Mouse (Mus musculus): Measurements from ENCODE around the gene Gabpb1. TPM values are rescaled to one million over a fixed set of nuclear protein-coding genes. Genes with fewer than 3 reads are reported as not detected.

Gene Gabpb1
- total and polyA plus RNA-seq, 3 experiments = 23.9 to 50.2 (median 50.1) TPM

DNA sequence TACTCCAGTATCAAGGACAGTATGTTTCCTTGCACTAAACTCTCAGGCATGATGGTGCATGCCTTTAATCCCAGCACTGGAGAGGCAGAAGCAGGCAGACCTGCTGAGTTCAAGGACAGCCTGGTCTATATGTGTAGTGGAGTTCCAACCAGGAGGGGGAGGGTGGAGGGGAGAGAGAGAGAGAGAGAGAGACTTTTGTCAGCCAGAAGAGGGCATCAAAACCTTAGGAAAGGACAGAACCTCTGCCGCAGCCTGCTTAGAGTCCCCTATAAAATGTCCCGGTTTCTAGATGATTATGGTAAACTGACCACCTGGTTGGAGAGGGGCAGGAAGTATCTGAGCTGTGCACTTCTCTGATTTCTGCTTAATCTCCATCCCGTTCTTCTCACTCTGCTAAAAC is 77.1 kb downstream of the Gabpb1 start (continued):
- TF ChIP-seq ZMIZ1 (IDR thresholded peaks at IDR 0.05; ENCODE audit: low read depth, low read length) (no peak), E2F4 (IDR thresholded peaks at IDR 0.05; ENCODE audit: insufficient replicate concordance, low read depth, low read length) (no peak), BHLHE40 (IDR thresholded peaks at IDR 0.05; ENCODE audit: low read depth, low read length) (no peak), SMC3 (IDR thresholded peaks at IDR 0.05; ENCODE audit: low read depth, low read length) (peak; percentile 72), HCFC1 (IDR thresholded peaks at IDR 0.05; ENCODE audit: low read depth, low read length) (no peak; the same call in 1 of the 2 replicates)

DNA sequence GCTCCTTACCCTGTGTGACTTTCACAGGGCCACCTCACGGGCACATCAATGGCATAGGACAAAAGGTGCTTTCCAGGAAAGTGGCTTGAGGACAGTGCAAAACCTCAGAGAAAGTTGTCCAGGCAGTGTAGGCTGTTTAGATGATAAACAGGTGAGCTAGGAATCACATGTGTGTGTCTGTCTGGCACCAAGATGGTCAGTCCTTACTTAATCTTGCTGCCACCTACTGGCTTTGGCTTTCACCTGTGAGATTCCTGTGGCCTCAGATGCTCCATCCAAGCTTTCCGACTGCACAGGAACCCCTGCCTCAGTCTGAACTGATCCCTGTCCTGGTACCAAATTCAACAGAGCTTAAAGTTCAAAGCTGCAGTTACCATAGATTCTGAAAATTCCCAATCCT is 77.8 kb downstream of the Gabpb1 start:
- TF ChIP-seq GABPA (IDR thresholded peaks at IDR 0.05; ENCODE audit: insufficient replicate concordance, low read depth, low read length) (no peak), ELF1 (IDR thresholded peaks at IDR 0.05; ENCODE audit: low read depth, low read length) (no peak), TBP (conservative IDR thresholded peaks at IDR 0.05; ENCODE audit: low read depth, low read length) (no peak), IRF4 (IDR thresholded peaks at IDR 0.05; ENCODE audit: low read depth, low read length) (0 out of 2 replicates have a peak, but pooled peaks have one; percentile 12), MXI1 (IDR thresholded peaks at IDR 0.05; ENCODE audit: low read depth, low read length) (peak; percentile 43), USF1 (IDR thresholded peaks at IDR 0.05; ENCODE audit: low read depth, low read length) (no peak), SMC3 (IDR thresholded peaks at IDR 0.05; ENCODE audit: low read depth, low read length) (no peak; the same call in 1 of the 2 replicates), POLR2A (IDR thresholded peaks at IDR 0.05; ENCODE audit: low read depth, low read length) (no peak), ETS1 (conservative IDR thresholded peaks at IDR 0.05; ENCODE audit: low read depth, low read length) (no peak), POLR2AphosphoS2 (IDR thresholded peaks at IDR 0.05; ENCODE audit: low read depth, low read length) (no peak), PAX5 (IDR thresholded peaks at IDR 0.05; ENCODE audit: low read length) (no peak), RAD21 (IDR thresholded peaks at IDR 0.05; ENCODE audit: low read depth, low read length) (peak; percentile 18), MAFK (IDR thresholded peaks at IDR 0.05; ENCODE audit: insufficient replicate concordance, low read length) (no peak), SIN3A (IDR thresholded peaks at IDR 0.05; ENCODE audit: low read length) (no peak), CTCF (conservative IDR thresholded peaks at IDR 0.05 in 1 of 2, IDR thresholded peaks at IDR 0.05 in 1 of 2; ENCODE audit: low read depth in 2 of 2, low read length in 2 of 2) (peak in 1 of 2 experiments; percentile 66; a peak in 2 of 4 replicates), TCF12 (IDR thresholded peaks at IDR 0.05; ENCODE audit: low read depth, low read length) (no peak; the same call in 1 of the 2 replicates), BHLHE40 (IDR thresholded peaks at IDR 0.05; ENCODE audit: low read depth, low read length) (no peak), KAT2A (IDR thresholded peaks at IDR 0.05; ENCODE audit: insufficient replicate concordance, low read length) (no peak), RCOR1 (conservative IDR thresholded peaks at IDR 0.05; ENCODE audit: low read depth, low read length) (no peak), MYC (IDR thresholded peaks at IDR 0.05; ENCODE audit: low read depth, low read length) (no peak), UBTF (IDR thresholded peaks at IDR 0.05; ENCODE audit: low read depth, low read length) (no peak), MEF2A (IDR thresholded peaks at IDR 0.05; ENCODE audit: borderline replicate concordance, low read depth, low read length) (no peak), NELFE (IDR thresholded peaks at IDR 0.05; ENCODE audit: low read depth, low read length) (no peak), HCFC1 (IDR thresholded peaks at IDR 0.05; ENCODE audit: low read depth, low read length) (no peak)

More for the DNA sequence above, 77.8 kb downstream of the Gabpb1 start:
- peak overlapping the region; percentile 52 for H3K4me2 ChIP-seq (ENCODE audit: insufficient read depth, low read depth, poor library complexity, severe bottlenecking)
- H3K27ac ChIP-seq (ENCODE audit: insufficient read depth, low read depth) = no peak overlapping the region
- peak overlapping the region; percentile 24 to 62 (median 57) for H3K4me3 ChIP-seq (replicated peaks in 1 of 3; ENCODE audit: low read depth in 2 of 3, low read length in 2 of 3, poor library complexity in 1 of 3)
- H3K9ac ChIP-seq (ENCODE audit: insufficient read depth, low read depth) = peak overlapping the region; percentile 61; the same call in 1 of the 2 replicates
- peaks cover 8 to 38% of the 10 kb centered on the region in 2 experiments for H3K4me1 ChIP-seq (ENCODE audit: control insufficient read depth in 1 of 2, insufficient read depth in 2 of 2)
- DNase-seq (ENCODE audit: extremely low read depth) = peak; percentile 33
- no peaks in the 10 kb centered on the region for H3K79me2 ChIP-seq (replicated peaks; ENCODE audit: control insufficient read depth, extremely low read depth, insufficient read depth, poor library complexity, severe bottlenecking)
- no peaks in the 10 kb centered on the region for H3K36me3 ChIP-seq (replicated peaks in 1 of 2; ENCODE audit: control insufficient read depth in 1 of 2, insufficient read depth in 1 of 2, low read length in 1 of 2)
- dilution Hi-C loops (cut with MboI; ENCODE audit: extremely low pct_ligation_motif_present, extremely low pct_unique_long_range_greater_than_20kb, low sequenced_read_pairs) = no loop called here
- H3K9me3 ChIP-seq (replicated peaks; ENCODE audit: low read length) = no peaks in the 10 kb centered on the region
- H3K27me3 ChIP-seq (replicated peaks) = no peaks in the 10 kb centered on the region
- in situ Hi-C loops (cut with MboI; ENCODE audit: low pct_ligation_motif_present, low pct_unique_long_range_greater_than_20kb, low sequenced_read_pairs) = loop anchor here (10.0 kb wide), 2 partner anchors 186 to 406 kb away; partner anchors contain the start of genes Ap4e1 and Usp50
